Mouse (Mus musculus) adrenal gland, postnatal 10 days (tissue): ENCODE results near the gene Prkcg. TPM values are rescaled to one million over a fixed set of nuclear protein-coding genes. Genes with fewer than 3 reads are reported as not detected.

Experiments used
- DNase-seq: peaks from one replicate; pipeline ENCODE4 v3.0.0; 2021; ENCODE audit warnings: mixed read lengths
- total RNA-seq, 2 experiments: library from RNA; stranded (reverse); gene quantifications; 2 replicates each; pipeline ENCODE4 v1.2.3; 2021

The Prkcg gene
- total RNA-seq, 2 experiments from 2014 or later: 1.6 to 2.6 TPM

DNA sequence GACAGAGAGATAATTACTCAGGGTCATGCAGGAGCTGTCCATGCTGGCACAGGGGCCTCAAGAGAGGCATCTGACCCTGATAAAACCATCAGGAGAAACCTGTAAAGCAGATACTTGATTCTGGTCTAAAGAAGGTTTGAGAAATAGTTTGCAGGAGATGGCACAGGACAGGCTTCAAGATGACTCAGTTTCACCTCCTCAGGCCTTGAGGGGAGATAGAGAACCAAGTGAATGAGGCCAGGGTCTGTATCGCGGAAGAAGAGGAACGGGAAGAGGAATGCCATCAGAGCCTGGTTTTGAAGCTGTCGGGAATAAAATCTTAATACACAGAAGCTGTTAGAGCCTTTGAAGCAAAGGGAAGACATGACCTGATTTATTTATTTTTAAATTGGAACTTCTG is 28.7 kb downstream of the Prkcg start:
- DNase-seq: no peak

- DNase-seq: no peak
Observed at GRCm38 (mm10) chr7:3320856-3321255, 31.9 kb downstream of the Prkcg start.

DNA sequence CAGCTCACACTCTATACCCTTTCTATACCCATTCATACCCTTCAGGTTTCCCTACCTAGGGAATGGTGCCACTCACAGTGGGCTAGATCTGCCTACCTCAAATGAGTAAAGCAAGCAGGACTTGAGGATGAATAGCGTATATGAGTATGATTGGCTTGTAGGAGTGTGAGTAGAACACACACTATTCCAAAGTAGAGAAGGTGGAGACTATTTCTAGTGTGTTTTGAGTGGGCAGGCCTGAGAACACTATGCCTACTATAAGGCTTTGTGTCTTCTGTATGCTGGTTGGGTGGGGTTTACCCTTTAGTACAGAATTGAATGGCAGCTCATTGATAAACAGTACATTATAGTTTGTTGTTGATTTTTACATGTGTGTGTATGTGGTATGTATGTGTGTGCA is 34.8 kb downstream of the Prkcg start:
- no peak for DNase-seq

DNA sequence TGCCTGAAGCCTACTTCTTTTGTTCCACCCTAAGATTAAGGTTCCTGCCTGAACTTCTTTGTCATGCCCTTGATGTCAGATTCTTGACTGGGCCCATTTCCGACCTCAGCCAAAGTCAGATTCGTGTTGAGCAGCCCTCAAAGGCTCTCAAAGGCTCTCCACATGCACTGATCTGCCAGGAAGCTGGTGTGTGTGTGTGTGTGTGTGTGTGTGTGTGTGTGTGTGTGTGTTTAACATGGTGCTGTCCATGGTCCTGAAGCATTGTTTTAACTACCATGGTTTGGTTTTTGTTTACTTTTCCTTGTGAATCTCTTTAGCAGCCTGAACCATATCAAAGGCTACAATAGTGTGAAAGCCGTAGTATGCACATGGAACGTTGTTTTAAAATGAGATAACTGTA is 39.0 kb downstream of the Prkcg start:
- no peak for DNase-seq

GRCm38 (mm10) chr7:3329776-3330546 is 41.0 kb downstream of the Prkcg start:
- peak; percentile 87 for DNase-seq

DNA sequence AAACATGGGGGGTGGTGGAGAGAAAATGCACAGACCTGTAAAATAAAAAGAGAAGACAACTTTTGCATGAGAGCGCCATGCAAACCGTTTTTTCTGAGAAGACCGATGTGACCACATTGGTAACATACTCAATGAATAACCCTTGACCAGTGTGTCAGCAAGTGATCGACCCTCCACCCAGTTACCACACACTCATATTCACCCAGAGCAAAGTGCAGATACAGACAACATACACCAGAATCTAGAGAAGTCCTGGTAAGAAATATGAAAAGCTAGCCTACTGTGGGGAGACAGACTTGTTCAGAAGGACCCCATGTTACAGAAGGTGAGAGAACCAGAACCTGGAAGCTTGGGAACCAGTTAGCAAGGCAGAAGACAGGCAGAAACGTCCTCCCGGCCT is 42.2 kb downstream of the Prkcg start:
- no peak for DNase-seq

GRCm38 (mm10) chr7:3331581-3332223 is 42.7 kb downstream of the Prkcg start:
- peak; percentile 75 for DNase-seq

DNA sequence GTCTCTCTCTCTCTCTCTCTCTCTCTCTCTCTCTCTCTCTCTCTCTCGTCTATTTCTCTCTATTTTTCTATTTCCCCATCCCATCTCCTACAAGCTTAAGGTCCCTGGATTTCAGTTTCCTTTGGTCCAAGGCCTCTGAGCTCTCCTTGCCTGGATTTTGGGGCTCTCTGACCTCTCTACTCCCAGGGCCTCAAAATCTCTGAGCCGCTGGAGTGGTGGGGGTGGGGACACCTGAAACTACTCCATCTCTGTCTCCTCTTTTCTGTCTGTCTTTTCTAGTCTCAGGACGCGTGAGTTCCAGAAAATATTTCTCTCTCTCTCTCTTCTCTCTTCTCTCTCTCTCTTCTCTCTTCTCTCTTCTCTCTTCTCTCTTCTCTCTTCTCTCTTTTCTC is 43.2 kb downstream of the Prkcg start:
- no peak for DNase-seq

DNA sequence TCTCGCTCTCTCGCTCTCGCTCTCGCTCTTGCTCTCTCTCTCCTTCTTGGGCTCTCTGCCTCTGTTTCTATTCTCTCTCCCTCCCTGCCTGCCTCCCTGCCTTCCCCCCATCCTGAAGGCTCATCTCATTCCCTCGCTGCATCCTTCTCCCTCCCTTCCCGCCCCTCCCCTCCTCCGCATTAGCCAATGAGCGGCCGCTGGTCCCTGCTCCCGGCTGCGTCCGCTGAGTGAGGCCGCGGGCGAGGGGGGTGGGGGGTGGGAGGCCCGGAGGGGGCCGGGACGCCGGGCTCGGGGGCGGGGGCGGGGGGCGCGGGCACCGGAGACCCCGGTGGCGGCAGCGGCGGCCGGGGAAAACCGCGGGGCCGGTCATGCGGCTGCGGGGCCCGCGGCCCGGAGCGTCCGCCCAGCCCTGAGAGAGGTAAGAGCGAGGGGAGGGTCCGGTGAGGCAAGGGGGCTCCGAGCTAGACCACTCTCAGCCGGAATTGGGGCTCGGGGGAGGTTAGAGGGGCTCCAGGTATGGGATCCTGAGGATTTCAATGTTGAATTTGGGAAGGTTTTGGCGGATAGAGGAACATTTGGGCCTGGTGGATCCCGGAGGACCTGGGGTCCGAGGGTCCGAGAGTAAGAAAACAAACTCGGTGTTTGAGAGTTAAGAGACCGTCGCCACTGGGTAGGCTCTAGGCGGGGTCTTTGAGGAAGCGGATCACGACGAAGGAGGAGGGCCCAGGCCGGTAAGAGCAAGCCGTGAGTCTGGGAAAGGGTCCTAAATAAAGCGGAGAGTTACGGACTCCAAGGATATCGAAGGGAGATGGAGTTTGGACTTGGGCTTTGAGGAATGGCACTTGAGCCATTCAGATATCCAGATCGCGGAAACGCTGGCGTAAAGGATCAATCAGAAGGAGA is 43.9 kb downstream of the Prkcg start, which contains the start of gene Cacng7:
TSS of gene Cacng7 (plus strand) at position 337 of the 903 bp plus-strand sequence.
- peak; percentile 32 for DNase-seq

- no peak for DNase-seq
Observed at GRCm38 (mm10) chr7:3333542-3333941, 44.6 kb downstream of the Prkcg start.

- no peak for DNase-seq
Observed at GRCm38 (mm10) chr7:3336412-3336811, 47.4 kb downstream of the Prkcg start.

DNA sequence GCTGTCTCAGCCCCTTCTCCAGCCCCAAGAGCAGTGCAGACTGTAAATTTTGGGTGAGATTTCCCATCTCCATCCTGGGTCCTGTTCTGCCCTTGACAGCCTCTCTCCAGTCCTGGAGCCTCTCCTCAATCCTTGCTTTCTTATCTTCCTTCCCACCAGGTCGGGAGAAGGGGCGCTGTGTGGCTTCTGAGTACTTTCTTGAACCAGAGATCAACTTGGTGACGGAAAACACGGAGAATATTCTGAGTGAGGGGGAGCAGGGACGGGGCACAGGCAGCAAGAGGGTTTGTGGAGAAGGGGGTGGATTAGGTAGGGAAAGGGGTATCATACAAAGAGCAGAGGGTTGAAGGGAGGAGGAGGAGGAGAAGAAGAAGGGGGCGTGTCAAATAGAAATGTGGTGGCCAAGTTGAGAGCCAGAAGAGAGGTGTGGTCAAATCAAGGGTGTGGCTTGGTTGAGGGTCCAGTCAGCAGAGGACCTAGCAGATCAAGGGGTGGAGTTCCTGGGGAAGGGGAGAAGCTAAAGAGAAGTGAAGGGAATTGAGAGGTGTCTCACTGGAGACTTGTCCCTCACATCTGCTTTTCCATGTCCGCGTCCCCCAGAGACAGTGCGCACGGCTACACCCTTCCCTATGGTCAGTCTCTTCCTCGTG is 49.4 kb downstream of the Prkcg start:
- DNase-seq: no peak

- DNase-seq: no peak
Observed at GRCm38 (mm10) chr7:3339010-3339409, 50.0 kb downstream of the Prkcg start.

DNA sequence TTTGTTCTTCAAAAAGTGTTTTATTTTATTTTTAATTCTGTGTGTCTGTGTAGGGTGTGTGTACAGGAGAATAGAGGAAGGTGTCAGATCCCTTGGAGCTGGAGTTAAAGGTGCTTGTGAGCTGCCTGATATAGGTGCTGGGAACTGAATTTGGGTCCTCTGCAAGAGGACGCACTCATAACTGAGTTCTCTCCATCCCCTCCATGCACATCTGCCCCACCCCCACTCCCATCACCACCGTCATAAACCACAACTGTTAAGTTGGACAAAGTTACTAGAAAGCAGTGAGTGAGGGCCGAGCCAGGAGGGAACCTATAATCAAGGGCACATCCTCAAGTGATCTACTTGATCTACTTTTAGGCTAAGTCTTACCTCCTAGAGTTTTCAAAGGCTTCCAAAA is 54.9 kb downstream of the Prkcg start:
- no peak for DNase-seq

DNA sequence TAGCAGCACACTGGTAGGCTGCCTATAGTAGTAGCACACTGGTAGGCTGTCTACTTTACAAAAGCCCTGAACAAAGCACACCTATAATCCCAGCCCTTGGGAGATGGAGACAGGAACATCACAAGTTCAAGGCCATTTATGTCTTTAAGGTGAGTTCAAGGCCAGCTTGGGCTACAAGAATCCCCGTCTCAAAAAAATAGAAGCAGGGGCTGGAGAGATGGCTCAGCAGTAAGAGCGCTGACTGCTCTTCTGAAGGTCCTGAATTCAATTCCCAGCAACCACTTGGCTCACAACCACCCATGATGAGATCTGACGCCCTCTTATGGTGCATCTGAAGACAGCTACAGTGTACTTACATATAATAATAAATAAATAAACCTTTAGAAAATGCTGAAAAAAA is 56.3 kb downstream of the Prkcg start:
- no peak for DNase-seq

- DNase-seq: no peak
Observed at GRCm38 (mm10) chr7:3347366-3348287, 58.6 kb downstream of the Prkcg start.

- no peak for DNase-seq
Observed at GRCm38 (mm10) chr7:3348326-3348725, 59.3 kb downstream of the Prkcg start.

DNA sequence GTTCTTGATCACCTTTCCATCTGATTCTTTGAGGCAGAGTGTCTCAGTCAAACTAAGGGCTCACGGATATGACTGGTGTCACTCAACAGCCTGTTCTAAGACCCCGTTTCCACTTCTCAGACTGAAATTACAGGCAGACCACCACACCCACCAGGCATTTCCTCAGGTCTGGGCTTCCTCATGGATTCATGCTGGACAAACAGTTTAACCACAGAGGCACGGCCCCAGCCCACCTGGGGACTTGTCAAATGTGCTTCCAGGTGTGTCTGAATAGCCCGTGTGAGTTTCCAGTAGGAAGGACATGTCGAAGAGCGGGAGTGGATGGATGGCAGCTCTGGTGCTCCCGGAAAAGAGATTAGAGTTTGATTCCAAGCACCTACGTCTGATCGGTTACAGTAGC is 60.8 kb downstream of the Prkcg start:
- no peak for DNase-seq

- DNase-seq: no peak
Observed at GRCm38 (mm10) chr7:3351536-3351935, 62.6 kb downstream of the Prkcg start.

DNA sequence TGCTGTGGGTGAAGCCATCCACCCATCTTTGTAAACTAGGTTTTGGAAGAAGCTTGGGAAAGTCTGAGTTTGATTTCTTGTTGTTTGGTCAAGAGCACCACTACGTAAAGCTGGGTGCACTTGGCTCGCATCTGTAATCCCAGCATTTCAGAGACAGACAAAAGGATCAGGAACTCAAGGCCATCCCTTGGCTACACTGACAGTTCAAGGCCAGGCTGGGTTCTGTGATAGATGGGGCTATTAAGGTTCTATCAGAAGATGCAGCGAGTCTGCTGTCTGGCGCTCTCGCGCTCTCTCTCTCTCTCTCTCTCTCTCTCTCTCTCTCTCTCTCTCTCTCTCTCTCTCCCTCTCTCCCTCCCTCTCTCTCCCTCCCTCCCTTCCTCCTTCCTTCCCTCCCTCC is 65.9 kb downstream of the Prkcg start:
- DNase-seq: peak; percentile 30

DNA sequence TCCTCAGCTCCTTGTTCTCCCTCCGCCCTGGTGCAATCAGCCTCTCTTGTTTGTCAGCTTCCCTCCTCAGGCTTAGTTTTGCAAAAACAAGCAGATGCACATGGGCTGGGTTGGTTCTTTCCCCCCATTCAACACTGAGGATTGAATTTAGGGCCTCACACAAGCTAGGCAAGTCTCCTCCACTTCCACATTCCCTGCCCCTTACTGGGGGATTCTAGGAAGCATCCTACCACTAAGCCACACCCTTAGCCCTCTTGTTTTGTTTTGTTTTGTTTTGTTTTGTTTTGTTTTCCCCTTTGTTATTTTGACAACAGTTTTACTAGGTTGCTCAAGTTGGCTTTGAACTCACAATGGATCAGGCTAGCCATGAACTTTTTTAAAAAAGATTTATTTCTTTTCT is 71.7 kb downstream of the Prkcg start:
- DNase-seq: no peak
